Mouse (Mus musculus) hindbrain, postnatal 0 days (tissue): ENCODE measurements around the gene Gfra4. TPM values are rescaled to one million over a fixed set of nuclear protein-coding genes. Genes with fewer than 3 reads are reported as not detected.

ENCODE experiments used
- ATAC-seq: fragments of 200-750 bp; cut with Nextera tagmentation; 2 replicates; pipeline ENCODE4 v1.8.0; 2017; ENCODE audit warnings: mild to moderate bottlenecking, moderate TSS enrichment, moderate library complexity
- DNase-seq: peaks from one replicate; pipeline ENCODE4 v3.0.0-alpha.2; 2015; ENCODE audit warnings: low spot score
- H3K27ac ChIP-seq: fragments of 300-500 bp; sonication (generic); 2 replicates; pipeline ENCODE4 v1.5.1; 2014; ENCODE audit warnings: mild to moderate bottlenecking
- H3K27me3 ChIP-seq: fragments of 300-500 bp; sonication (generic); 2 replicates; pipeline ENCODE4 v1.6.1; 2014; ENCODE audit warnings: low read length, mixed read lengths; ENCODE audit not compliant: insufficient read depth
- H3K36me3 ChIP-seq: fragments of 300-500 bp; sonication (generic); 2 replicates; pipeline ENCODE4 v1.6.1; 2014; ENCODE audit warnings: low read length, mixed read lengths; ENCODE audit not compliant: insufficient read depth
- H3K4me1 ChIP-seq: fragments of 300-500 bp; sonication (generic); 2 replicates; pipeline ENCODE4 v1.6.1; 2014; ENCODE audit warnings: antibody characterized with exemption, low read length, mixed read lengths; ENCODE audit not compliant: insufficient read depth
- H3K4me2 ChIP-seq: fragments of 300-500 bp; sonication (generic); 2 replicates; pipeline ENCODE4 v1.6.1; 2014; ENCODE audit warnings: low read depth, mild to moderate bottlenecking, low read length, moderate library complexity, mixed read lengths
- H3K4me3 ChIP-seq: fragments of 300-500 bp; sonication (generic); 2 replicates; pipeline ENCODE4 v1.5.1; 2014; ENCODE audit warnings: low read length
- H3K9ac ChIP-seq: fragments of 300-500 bp; sonication (generic); replicated peaks from 2 replicates; pipeline ENCODE4 v1.6.1; 2014; ENCODE audit warnings: mild to moderate bottlenecking, low read length, moderate library complexity, mixed read lengths
- H3K9me3 ChIP-seq: fragments of 300-500 bp; sonication (generic); 2 replicates; pipeline ENCODE4 v1.6.1; 2016; ENCODE audit warnings: low read length, mixed read lengths
- CTCF ChIP-seq: IDR thresholded peaks from 2 replicates; pipeline ENCODE4 v1.5.1; 2016; ENCODE audit warnings: antibody characterized with exemption, control low read depth, low read depth
- WGBS: fragments of 180-500 bp; shearing (Covaris S2); extraction: QIAGEN DNeasy Blood & Tissue Kit; methylation state at CpG from one replicate; pipeline ENCODE4 v1.1.7; 2014; 5-methylcytosine and 5-hydroxymethylcytosine counted together
- polyA plus RNA-seq: library from polyadenylated mRNA; unstranded; fragments of >200 nt; fragmentation: Nextera tagmentation; extraction: Ambion mirVana; gene quantifications from 2 replicates; pipeline ENCODE4 v1.2.1, GENCODE M21; 2015
- total RNA-seq: library from RNA; depleted of rRNA; stranded (reverse); fragments of >200 nt; gene quantifications from 2 replicates; pipeline ENCODE4 v1.2.3, GENCODE M21; 2014

Gene Gfra4
- total and polyA plus RNA-seq, 2 experiments from 2014 or later: 57.1 to 83.3 TPM

DNA sequence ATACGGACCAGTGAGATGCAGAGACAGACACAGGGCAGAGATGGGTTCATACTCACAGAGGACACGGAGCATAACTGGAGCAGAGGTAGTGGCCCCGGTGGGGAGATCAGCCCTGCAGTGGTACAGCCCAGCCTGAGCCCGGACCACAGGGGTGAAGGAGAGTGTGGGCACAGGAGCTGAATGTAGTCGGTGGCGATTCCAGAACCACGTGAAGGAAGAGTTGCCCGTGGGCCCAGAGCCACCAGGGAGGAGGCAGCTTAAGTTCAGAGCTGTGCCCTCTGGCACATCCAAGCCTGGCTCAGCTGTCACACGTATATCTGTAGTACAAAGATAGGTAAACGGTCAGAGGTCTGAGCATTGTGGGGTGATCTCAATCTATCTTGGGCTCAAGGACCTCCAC, 29.6 kb upstream of the Gfra4 start:
- Histone ChIP-seq H3K27me3 (no peaks in the 10 kb centered on the region), H3K9me3 (no peaks in the 10 kb centered on the region), H3K36me3 (no peaks in the 10 kb centered on the region), H3K27ac (no peak overlapping the region), H3K4me1 (no peaks in the 10 kb centered on the region), H3K4me2 (no peak overlapping the region), H3K4me3 (no peak overlapping the region), H3K9ac (no peak overlapping the region)
- DNase-seq (no peak), ATAC-seq (no peak)
- WGBS: 84% methylated on average over 10 of the region's 10 CpGs
- TF ChIP-seq CTCF: no peak

DNA sequence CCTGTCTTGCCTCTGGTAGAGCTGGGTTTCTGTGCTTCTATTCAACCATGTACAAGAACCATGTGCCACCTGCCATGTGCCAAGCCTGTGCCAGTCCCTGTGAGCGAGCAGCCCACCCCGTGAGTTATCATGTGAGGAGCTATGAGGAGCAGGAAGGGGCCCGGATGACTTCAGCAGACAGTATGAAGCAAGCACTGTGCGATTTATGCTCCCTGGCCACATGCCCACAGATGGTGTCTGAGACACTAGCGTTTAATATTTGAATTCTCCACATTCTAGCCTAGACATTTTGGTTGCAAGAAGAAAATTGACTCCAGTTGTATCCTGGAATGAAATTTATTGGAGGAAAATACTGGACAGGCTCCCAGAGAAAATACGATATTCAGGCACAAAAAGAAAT, 24.6 kb upstream of the Gfra4 start:
- ATAC-seq: no peak

DNA sequence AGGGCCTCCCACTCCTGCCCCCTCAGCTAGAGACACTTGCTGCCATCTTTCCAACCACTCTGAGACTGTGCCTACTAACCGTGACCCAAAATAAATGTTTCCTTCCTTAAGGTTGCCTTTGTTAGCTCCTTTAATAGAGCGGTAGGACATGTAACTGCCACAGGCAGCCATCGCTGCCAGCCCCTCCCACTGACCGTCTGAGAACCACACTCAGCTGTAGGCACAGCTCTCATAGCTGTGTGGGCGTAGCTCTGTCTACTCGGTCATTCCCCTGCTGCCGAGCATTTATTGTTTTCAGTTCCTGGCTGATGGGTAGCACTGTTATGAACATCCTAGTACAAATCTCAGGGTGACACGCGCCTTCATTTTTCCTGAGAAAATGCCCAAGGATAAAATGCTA, 23.5 kb upstream of the Gfra4 start:
- Histone ChIP-seq H3K36me3 (no peaks in the 10 kb centered on the region), H3K27ac (no peak overlapping the region), H3K9ac (no peak overlapping the region), H3K4me3 (no peak overlapping the region), H3K4me2 (no peak overlapping the region), H3K9me3 (no peaks in the 10 kb centered on the region), H3K4me1 (no peaks in the 10 kb centered on the region), H3K27me3 (peaks cover 12% of the 10 kb centered on the region; the same call in 1 of the 2 replicates)
- TF ChIP-seq CTCF: no peak
- no peak for DNase-seq
- no peak for ATAC-seq
- WGBS: 66% methylated on average over 9 of the region's 9 CpGs

More for the DNA sequence above, 24.6 kb upstream of the Gfra4 start:
- Histone ChIP-seq H3K4me2 (no peak overlapping the region), H3K36me3 (no peaks in the 10 kb centered on the region), H3K27me3 (0 out of 2 replicates have a peak, but pooled peaks cover 4% of the 10 kb centered on the region), H3K9ac (no peak overlapping the region), H3K9me3 (no peaks in the 10 kb centered on the region), H3K4me1 (no peaks in the 10 kb centered on the region), H3K4me3 (no peak overlapping the region), H3K27ac (no peak overlapping the region)
- DNase-seq: no peak
- 55% methylated on average over 6 of the region's 6 CpGs for WGBS
- no peak for TF ChIP-seq CTCF

DNA sequence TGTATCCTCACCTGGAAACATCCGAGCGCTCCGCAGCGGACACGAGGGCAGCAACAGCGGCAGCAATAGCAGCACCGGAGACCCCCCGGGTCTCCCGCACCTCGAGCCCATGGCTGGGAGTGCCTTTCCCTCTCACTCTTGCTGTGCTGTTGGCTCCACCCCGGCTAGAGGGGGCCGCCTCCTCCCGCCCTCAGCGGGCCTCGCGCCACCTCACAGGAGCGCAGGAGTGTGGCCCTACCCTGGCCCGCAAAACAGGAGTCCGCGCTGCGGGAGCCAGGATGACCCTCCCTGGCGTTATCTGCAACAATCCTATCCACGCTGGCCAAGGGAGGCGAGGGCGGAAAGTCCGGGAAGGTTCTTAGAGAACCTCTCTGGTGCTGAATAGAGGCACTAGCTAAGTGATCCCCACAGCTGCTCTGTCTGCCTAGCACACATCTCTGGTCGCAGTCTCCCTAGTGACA, 20.5 kb upstream of the Gfra4 start, which contains the start of gene Adam33:
Gene Adam33 (minus strand): TSS at position 411 of the 461 bp plus-strand sequence.
- 3% methylated on average over 22 of the region's 27 CpGs for WGBS
- no peak for TF ChIP-seq CTCF
- Histone ChIP-seq H3K27me3 (peaks cover 12% of the 10 kb centered on the region; the same call in 1 of the 2 replicates), H3K27ac (no peak within 1 kb of the TSS), H3K4me3 (peak within 1 kb of the TSS; percentile 25), H3K4me2 (peak within 1 kb of the TSS; percentile 45), H3K4me1 (no peaks in the 10 kb centered on the region), H3K9me3 (no peaks in the 10 kb centered on the region), H3K36me3 (no peaks in the 10 kb centered on the region), H3K9ac (no peak within 1 kb of the TSS)
- no peak for ATAC-seq
- DNase-seq: no peak

DNA sequence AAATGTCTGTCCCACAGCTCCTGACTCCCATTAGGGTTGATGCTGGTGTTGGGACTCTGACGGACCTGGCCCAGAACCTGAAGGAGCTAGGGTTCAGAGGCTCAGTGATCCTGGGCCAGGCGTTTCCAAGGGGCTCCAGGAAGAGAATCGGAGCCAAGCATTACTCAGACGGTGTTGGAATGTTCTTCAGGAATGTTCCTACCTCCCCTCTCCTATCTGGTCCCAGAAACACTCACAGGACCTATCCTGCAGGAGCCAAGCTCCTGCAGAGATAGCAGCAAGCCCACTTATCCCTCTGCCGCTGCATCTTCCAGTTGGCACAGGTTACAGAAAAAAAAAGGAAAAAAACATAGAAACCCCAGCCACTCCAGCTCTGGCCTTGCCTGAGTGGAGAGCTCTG, 18.7 kb upstream of the Gfra4 start:
- Histone ChIP-seq H3K27ac (no peak overlapping the region), H3K9ac (no peak overlapping the region), H3K27me3 (peaks cover 12% of the 10 kb centered on the region; the same call in 1 of the 2 replicates), H3K4me3 (no peak overlapping the region), H3K4me2 (no peak overlapping the region), H3K36me3 (no peaks in the 10 kb centered on the region), H3K9me3 (no peaks in the 10 kb centered on the region), H3K4me1 (no peaks in the 10 kb centered on the region)
- WGBS: 68% methylated on average over 5 of the region's 5 CpGs
- TF ChIP-seq CTCF: no peak
- ATAC-seq: no peak
- DNase-seq: no peak

DNA sequence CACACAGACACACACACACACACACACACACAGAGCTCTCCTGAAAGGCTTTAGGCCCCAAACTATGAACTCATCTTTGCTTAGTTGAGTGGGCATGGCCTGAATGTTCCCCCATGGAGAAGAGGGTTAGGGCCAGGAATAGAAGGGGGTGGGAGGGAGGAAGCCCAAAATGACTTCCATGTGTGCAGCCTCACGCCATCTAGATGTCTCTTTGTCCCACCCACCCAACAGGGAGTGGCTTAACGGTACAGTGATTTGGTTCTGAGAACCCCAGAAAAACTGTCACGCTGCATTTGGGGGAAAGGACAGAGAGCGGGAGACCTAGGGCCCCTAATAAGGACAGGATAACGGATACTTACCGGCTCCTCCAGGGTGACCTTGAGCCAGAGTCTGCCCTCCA, 17.9 kb upstream of the Gfra4 start:
- no peak overlapping the region for H3K4me3 ChIP-seq
- DNase-seq (no peak), ATAC-seq (no peak)
- no peaks in the 10 kb centered on the region for H3K4me1 ChIP-seq
- peaks cover 18% of the 10 kb centered on the region; the same call in 1 of the 2 replicates for H3K27me3 ChIP-seq
- H3K36me3 ChIP-seq: no peaks in the 10 kb centered on the region
- H3K27ac ChIP-seq: no peak overlapping the region
- TF ChIP-seq CTCF: no peak
- H3K9ac ChIP-seq: no peak overlapping the region
- H3K4me2 ChIP-seq: no peak overlapping the region
- H3K9me3 ChIP-seq: no peaks in the 10 kb centered on the region
- WGBS: 59% methylated on average over 6 of the region's 6 CpGs

DNA sequence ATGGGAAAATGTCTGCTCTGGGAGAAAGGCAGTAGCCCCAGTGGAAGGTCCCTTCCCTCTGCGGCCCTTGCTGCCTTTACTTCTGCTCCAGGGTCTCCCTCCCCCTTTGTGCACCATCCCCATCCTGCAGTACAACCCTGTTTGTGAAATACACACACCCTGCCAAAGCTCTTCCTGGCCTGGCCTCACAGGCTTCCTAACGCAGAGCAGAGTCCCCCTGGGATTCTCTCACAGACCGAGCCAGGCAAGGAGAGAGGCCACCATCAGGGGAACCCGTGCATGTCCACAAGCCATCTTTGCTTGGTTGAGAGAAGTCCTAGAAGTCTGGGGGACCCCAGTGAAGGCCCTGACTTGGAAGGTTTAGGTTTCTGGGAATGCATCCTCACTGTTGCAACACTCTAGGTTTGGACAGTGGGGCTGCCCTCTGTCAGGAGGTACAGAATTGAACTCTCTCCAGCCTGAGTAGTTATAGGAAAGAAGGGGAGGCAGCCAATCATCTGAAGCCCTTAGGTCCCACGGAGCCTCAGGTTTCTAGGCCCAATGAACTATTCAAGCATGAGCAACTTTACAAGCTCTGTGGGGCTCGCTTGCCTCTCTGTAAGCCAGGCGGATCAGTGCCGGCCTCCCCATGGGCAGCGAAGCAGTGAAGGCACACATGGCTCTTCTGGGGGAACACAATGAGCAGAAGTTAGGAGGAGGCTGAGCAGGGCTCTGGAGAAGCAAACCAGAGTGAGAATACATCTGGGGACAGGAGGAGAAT, 17.1 kb upstream of the Gfra4 start:
- Histone ChIP-seq H3K4me3 (no peak overlapping the region), H3K27me3 (peaks cover 23% of the 10 kb centered on the region; the same call in 1 of the 2 replicates), H3K4me1 (no peaks in the 10 kb centered on the region), H3K27ac (no peak overlapping the region), H3K36me3 (no peaks in the 10 kb centered on the region), H3K4me2 (no peak overlapping the region), H3K9ac (no peak overlapping the region), H3K9me3 (no peaks in the 10 kb centered on the region)
- no peak for TF ChIP-seq CTCF
- WGBS: 53% methylated on average over 9 of the region's 9 CpGs
- DNase-seq (no peak), ATAC-seq (no peak)
